Mouse (Mus musculus) R1 (cell line): ENCODE data around the gene Sirt5.
A peak's percentile ranks its signal among the peaks of the same experiment; 100 is the strongest.

Experiments used
- DNase-seq: peaks from one replicate; pipeline ENCODE4 v3.0.0-alpha.2; 2018; ENCODE audit warnings: low read depth, low spot score

Sirt5 gene

DNA sequence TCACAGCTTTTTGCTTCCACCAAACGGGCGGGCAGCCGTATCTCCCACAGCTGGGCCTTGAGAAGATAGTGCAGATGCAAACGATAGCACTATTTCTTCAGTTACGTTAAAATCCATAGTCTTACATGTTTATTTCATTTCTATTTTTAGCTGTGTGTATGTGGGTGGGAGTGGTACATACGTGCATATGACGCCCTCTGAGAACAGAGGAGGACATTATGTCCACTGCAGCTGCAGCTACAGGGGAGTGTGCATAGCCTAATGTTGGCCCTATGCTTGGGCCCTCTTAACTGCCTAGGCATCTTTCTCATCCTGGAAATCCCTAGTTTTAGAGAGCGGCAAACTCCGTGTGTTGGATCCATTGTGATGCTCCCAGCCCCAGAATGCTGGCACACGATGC is 8.9 kb downstream of the Sirt5 start:
- DNase-seq: no peak

DNA sequence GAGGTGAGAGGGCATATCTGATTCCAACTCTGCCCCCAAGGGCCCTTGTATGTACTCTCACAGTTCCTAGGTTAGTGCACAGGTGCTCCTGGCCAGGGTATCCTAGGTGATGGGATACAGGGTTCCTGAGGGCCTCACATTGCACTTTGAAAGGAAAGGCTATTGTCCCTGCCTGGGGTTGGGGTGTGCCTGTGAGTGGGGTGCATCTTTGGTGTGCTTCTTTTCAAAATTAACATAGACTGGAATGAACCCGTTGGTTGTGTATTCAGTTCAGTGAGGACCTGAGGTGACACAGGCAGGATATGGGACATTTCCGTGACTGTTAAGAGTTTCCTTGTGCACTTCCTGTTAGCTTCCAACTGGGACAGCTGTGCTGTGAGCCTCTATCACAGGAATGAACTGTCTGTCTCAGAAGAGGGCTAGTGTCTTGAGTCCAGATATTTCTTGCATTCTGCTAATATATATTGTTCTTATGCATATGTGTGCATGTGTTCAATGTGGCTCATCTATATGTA is 9.7 kb downstream of the Sirt5 start:
- peak; percentile 40 for DNase-seq

- no peak for DNase-seq
These were observed 14.7 kb downstream of the Sirt5 start for GRCm38 (mm10) chr13:43379989-43380388.

DNA sequence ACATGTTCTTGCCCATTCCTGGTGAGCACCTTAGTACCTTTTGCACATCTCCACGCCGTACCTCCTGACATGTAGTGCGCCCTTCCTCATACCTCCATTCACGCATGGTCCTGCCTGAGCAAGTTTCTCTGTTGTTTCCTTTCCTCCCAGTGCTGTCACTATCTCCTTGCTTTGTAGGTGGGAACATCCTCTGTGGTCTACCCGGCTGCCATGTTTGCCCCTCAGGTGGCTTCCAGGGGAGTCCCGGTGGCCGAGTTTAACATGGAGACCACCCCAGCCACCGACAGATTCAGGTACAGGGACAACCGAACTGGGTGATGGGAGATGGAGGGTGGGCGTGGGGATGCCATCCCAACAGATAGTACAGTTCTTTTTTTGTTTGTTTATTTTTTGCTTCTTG is 20.0 kb downstream of the Sirt5 start:
- DNase-seq: no peak

- no peak for DNase-seq
These were observed 32.5 kb downstream of the Sirt5 start for GRCm38 (mm10) chr13:43397700-43398296.

- peak; percentile 91 for DNase-seq
These were observed 33.2 kb downstream of the Sirt5 start, which contains the start of gene Nol7 for GRCm38 (mm10) chr13:43398297-43399080. Gene Nol7 (plus strand): TSS chr13:43398390.

GRCm38 (mm10) chr13:43399576-43399975 is 34.3 kb downstream of the Sirt5 start:
- DNase-seq: no peak

DNA sequence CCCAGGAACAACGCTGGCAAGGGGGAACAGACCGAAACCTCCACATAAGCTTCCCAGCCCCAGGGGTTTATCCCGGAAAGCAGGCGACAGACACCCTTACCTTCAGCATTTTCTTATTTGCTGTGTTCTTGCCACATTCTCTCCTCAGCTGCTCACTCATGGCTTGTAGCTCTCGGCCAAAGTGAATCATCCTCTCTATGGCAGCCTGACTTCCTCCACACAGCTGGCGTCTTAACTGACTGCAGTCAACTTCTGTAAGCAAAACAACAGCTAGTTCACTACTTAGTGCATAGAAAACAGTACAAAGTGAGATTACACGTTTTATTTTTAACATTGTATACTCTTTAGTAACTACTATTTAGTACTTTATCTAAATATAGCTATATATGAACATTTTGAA is 47.0 kb downstream of the Sirt5 start:
- DNase-seq: no peak

- DNase-seq: no peak
These were observed 48.3 kb downstream of the Sirt5 start for GRCm38 (mm10) chr13:43413611-43414010.

- no peak for DNase-seq
These were observed 50.0 kb downstream of the Sirt5 start for GRCm38 (mm10) chr13:43415249-43415648.

DNA sequence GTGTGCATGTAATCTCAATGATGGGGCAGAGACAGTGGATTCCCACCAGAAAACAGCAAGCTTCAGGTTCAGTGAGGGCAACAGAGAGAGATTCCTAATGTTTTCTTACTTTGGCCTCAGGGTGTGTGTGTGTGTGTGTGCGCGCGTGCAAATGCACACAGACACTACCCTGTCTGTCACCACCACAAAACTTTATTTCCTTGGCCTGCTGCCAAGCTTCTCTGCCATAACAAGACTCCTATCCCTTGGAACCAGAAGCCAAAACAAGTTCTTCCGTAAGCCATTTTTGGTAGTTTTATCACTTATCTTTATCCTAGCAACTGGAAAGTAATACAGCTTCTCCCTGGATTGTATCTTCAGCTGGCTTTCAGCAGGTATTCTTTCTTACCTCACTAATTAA is 63.1 kb downstream of the Sirt5 start:
- no peak for DNase-seq

DNA sequence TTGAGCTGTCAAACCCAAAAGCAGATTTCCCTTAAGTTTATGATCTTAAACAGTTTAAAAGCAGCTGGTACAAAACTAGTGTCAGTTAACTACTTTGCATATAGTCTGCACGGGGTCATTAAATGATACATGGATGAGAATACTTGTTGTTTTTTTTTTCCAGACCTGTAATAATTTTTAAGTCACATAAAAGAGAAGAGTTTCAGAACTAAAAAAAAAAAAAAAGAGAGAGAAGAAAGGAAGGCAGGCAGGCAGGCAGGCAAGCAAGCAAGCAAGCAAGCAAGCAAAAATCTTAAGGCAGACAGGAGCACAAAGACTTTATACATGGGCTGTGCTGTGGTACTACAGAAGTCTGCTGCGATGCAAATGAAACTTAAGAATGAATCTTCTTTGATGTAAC is 68.1 kb downstream of the Sirt5 start:
- no peak for DNase-seq

DNA sequence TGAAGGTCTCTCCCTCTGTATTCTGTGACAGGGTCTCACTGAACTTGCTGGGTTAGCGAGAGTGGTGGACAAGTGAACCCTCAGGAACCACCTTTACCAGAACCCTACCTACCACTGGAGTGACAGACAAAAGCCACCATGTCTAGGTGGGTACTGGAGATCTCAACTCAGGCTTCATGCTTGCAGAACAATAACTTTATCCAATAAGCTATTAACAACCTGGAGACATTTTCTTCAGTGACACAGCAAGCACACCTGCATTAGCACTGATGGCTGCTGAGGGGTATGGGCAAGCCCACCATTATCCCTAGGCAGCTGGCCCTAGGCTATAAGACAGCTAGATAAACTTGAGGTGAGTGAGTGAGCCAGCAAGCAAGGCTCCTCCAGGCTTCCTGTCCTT is 75.1 kb downstream of the Sirt5 start:
- no peak for DNase-seq

DNA sequence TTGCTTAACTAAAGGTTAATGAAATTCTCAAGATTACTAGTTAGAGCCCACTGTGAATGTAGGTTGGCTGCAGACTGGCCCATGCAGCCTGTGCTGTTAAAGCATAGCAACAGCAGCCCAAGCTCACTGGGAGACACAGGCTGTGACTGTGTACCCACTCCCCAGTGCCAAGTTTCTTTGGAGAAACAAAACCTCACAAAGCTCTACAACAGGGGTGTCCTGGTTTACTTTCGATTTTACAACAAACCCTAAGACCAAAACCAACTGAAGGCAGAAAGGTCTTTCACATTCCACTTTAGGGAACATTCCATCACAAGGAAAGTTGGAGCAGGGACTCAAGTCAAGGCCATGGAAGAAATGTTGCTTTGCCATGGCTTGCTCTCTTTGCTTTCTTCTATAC is 77.3 kb downstream of the Sirt5 start:
- DNase-seq: no peak

- no peak for DNase-seq
These were observed 78.4 kb downstream of the Sirt5 start for GRCm38 (mm10) chr13:43443706-43444105.

DNA sequence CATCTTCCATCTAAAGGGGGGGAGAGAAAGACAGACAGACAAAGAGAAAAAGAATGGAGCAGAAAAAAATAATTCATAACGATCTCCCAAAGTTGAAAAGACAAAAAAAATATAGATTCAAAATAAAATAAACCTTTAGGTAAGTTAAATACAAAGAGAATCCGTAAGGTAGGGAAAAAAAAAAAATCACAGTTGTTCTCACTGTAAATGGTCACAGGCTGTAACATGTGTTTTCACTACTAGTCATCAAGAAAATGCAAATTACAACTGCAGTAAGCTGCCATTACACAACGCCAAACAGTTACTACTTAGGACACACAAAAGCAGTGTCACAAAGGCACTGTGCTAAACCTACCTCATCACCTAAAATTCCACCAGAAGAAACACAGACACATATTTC is 79.4 kb downstream of the Sirt5 start:
- no peak for DNase-seq
